Mouse (Mus musculus): ENCODE results near the gene Gbgt1. TPM values are rescaled to one million over a fixed set of nuclear protein-coding genes. Genes with fewer than 3 reads are reported as not detected.

The Gbgt1 gene
- total RNA-seq (2023), result 10 to 100 TPM in 1 of 2 experiments, 1 to 10 TPM in 1; 7.7 to 11.8 TPM

GRCm38 (mm10) chr2:28496671-28497070 lies at the start of gene Gbgt1:
Gbgt1 (plus strand) TSS chr2:28496891.

GRCm38 (mm10) chr2:28465836-28466518 lies 30.7 kb upstream of the Gbgt1 start, which contains the start of gene 1700007K13Rik:
1700007K13Rik (minus strand) TSS chr2:28466332.

GRCm38 (mm10) chr2:28467860-28468485 lies 28.7 kb upstream of the Gbgt1 start, which contains the start of gene Mrps2:
Mrps2 (plus strand) TSS chr2:28468066.

GRCm38 (mm10) chr2:28505795-28506194 lies 9.1 kb downstream of the Gbgt1 start, which contains the start of gene Gm10134:
Gm10134 (plus strand) TSS chr2:28506095.

GRCm38 (mm10) chr2:28512798-28513401 lies 16.2 kb downstream of the Gbgt1 start, which contains the start of gene Ralgds:
Ralgds (plus strand) TSS chr2:28513125.

Other genes with a start within 250 kb of the Gbgt1 start
- gene Ppp1r26, start 50.1 kb upstream of the Gbgt1 start, total RNA-seq (2023), result under 1 TPM; 0.26 to 0.40 TPM
- not detected for gene 1700007K13Rik, start 30.6 kb upstream of the Gbgt1 start, total RNA-seq (2023)
- 10 to 100 TPM; 13.7 to 16.0 TPM for gene Mrps2, start 28.8 kb upstream of the Gbgt1 start, total RNA-seq (2023)
- 1 to 10 TPM; 1.9 to 4.1 TPM for gene Gm10134, start 9.2 kb downstream of the Gbgt1 start, total RNA-seq (2023)
- 10 to 100 TPM; 19.7 to 27.9 TPM for gene Ralgds, start 16.2 kb downstream of the Gbgt1 start, total RNA-seq (2023)
- gene Cel, start 66.5 kb downstream of the Gbgt1 start, total RNA-seq (2023), result not detected
- 10 to 100 TPM; 14.7 to 15.2 TPM for gene Gtf3c5, start 86.9 kb downstream of the Gbgt1 start, total RNA-seq (2023)
- gene Gfi1b, start 125.1 kb downstream of the Gbgt1 start, total RNA-seq (2023), result 10 to 100 TPM in 1 of 2 experiments, 1 to 10 TPM in 1; 4.3 to 15.3 TPM
- 10 to 100 TPM; 13.3 to 18.2 TPM for gene Tsc1, start 144.3 kb downstream of the Gbgt1 start, total RNA-seq (2023)
- gene Spaca9, start 202.8 kb downstream of the Gbgt1 start, total RNA-seq (2023), result 10 to 100 TPM; 20.1 to 23.1 TPM
- 1 to 10 TPM; 4.6 to 5.4 TPM for gene Ak8, start 203.3 kb downstream of the Gbgt1 start, total RNA-seq (2023)

Measured in neutrophil, adult 59 days (primary cell).